Mouse (Mus musculus): ENCODE results near the gene Sgsm3. TPM values are rescaled to one million over a fixed set of nuclear protein-coding genes. Genes with fewer than 3 reads are reported as not detected.

Gene Sgsm3
- polyA plus RNA-seq, 1 experiment from 2014 or later, result 11.0 TPM

Small RNA genes within 50 kb of the gene (microRNA-seq; reads per million reads assigned to microRNA genes)
- gene Mir5113 (ENCODE audit: borderline number of aligned reads), result 52.4 reads per million, percentile 40 among the genes with 10 or more reads in this experiment

Other genes with a start within 250 kb of the Sgsm3 start
- gene Adsl, start 29.3 kb upstream of the Sgsm3 start, polyA plus RNA-seq (2015; fragmentation: Nextera tagmentation; extraction: Ambion mirVana), result 132 and 145 TPM in 2 replicates
- 17.3 and 19.0 TPM in 2 replicates for gene Mrtfa, start 213.0 kb downstream of the Sgsm3 start, polyA plus RNA-seq (2015; fragmentation: Nextera tagmentation; extraction: Ambion mirVana)

Measured in thymus, postnatal 0 days (tissue).